Mouse (Mus musculus): ENCODE measurements around the gene Scarb2.

- TF ChIP-seq POLR2A (IDR thresholded peaks at IDR 0.05; ENCODE audit: borderline replicate concordance, extremely low read depth, low read depth, low read length) (no peak), CTCF (IDR thresholded peaks at IDR 0.05; ENCODE audit: insufficient read depth, low read length) (no peak)
Observed at GRCm38 (mm10) chr5:92413271-92413981, 93.2 kb downstream of the Scarb2 start.

All from lung, adult 2 months (tissue).